Mouse (Mus musculus) lung, postnatal 0 days (tissue): ENCODE results near the gene Gm21992.

Source experiments
- CTCF ChIP-seq: IDR thresholded peaks from 2 replicates; pipeline ENCODE4 v1.5.1; 2016; ENCODE audit warnings: antibody characterized with exemption, mild to moderate bottlenecking
- EP300 ChIP-seq: IDR thresholded peaks from 2 replicates; pipeline ENCODE4 v1.6.1; 2016; ENCODE audit warnings: antibody characterized with exemption, mild to moderate bottlenecking, control low read depth

GRCm38 (mm10) chr19:4737866-4738265 lies 73.5 kb downstream of the Gm21992 start:
- TF ChIP-seq CTCF (no peak), EP300 (no peak)
